Mouse (Mus musculus): ENCODE results near the gene Eif2b1. TPM values are rescaled to one million over a fixed set of nuclear protein-coding genes. Genes with fewer than 3 reads are reported as not detected.

Gene Eif2b1
- polyA plus RNA-seq, 2 experiments from 2014 or later = 45.0 to 45.7 TPM

DNA sequence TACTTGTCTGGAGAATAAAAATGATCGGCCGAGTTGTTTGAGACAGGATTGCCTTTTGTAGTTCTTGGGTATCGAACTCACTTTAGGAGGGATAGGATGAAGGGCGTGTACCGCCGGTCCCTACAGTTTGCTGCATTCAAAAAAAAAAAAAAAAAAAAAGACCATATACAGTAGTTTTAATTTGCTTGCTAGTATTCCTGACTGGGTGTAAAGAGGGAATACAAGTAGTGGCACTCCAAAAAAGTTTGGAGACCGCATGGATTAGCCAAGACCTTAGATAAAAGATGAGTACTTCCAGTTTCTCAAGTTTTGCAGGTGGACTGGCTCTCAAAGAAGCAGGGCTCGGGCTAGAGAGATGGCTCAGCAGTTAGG, 37.3 kb downstream of the Eif2b1 start:
- ATAC-seq = no peak

GRCm38 (mm10) chr5:124540905-124541601, 37.9 kb downstream of the Eif2b1 start:
- ATAC-seq = peak; percentile 36

GRCm38 (mm10) chr5:124540383-124540786, 38.5 kb downstream of the Eif2b1 start, which contains the start of gene Tmed2:
TSS of gene Tmed2 (plus strand) at chr5:124540695.
- ATAC-seq = peak; percentile 91

DNA sequence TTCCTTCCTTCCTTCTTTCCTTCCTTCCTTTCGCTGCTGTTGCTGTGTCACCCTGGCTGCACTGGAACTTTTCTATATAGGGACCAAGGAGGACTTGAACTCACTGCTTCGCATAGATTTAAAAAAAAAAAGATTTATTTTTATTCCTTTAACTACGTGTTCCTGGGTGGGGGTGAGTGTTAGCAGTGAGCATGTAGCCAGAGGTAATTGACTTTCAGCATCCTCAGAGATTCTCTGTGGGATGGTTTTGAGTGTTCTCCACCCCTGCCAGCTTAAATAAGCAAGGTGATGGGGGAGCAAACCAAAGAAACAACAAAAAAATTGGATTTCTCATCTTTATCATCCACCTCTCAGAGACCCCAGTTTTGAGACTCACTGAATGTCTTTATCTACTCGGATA, 39.0 kb downstream of the Eif2b1 start:
- ATAC-seq = no peak

GRCm38 (mm10) chr5:124538813-124539792, 39.8 kb downstream of the Eif2b1 start:
- ATAC-seq = peak; percentile 35

GRCm38 (mm10) chr5:124536776-124537175, 42.2 kb downstream of the Eif2b1 start:
- ATAC-seq = no peak

- ATAC-seq = no peak
Measured at GRCm38 (mm10) chr5:124535016-124535415, 43.9 kb downstream of the Eif2b1 start.

DNA sequence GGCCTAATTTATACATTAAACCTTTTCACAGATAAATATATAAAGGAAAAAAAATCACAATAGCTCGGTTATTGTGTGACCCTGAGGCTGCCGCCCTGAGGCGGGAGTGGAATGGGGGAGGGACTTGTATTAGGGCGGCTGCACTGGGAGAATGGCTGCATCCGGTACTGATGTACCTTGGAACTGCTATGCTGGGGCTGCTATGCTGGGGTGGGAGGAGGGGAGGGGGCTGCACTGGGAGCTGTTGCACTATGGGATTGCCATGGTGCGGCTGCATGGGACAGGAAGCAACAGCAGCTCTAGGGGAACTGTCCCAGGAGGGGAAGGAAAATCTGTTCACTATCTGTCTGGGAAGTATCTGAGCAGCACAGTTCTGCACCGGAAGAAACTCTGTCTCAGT, 46.5 kb downstream of the Eif2b1 start:
- no peak for ATAC-seq

DNA sequence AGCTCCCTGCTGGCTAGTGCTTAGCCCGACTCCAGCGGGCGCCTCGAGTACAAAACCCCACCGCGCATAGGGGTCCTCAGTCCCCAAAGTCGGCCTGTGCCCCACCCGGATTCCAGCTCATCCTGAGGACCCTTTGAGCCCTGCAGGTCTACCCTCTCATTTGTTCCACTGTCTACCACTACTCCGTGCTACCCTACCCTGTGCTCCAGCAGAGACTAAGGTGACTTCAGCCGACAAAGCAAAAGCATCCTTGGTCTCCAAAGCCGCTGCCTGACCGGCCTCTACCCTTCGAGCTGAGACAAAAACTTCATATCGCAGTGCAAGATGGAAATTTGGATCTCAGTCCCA, 47.4 kb downstream of the Eif2b1 start:
- no peak for ATAC-seq

GRCm38 (mm10) chr5:124530655-124531582, 48.0 kb downstream of the Eif2b1 start, which contains the start of gene Rilpl1:
TSS of gene Rilpl1 (minus strand) at chr5:124531391.
- ATAC-seq = peak; percentile 87

DNA sequence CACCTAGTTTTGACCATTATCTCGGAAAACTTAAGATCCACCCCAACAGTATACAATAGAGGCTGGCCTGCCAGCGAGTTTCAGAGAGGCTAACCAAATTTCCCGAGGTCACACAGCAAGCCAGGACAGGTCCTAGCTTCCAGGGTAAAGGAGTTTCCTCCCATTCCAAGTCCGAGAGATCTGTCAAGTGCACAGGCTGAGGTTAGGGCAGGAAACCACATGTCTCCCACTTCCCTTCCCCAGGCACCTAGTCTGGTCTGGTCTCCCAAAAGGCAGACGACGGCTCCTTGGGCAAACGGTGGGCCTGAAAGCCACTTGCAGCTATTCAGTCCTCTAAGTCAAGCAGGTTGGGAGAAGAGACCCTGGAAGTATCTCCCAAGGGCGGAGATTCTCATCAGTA, 49.2 kb downstream of the Eif2b1 start:
- no peak for ATAC-seq

DNA sequence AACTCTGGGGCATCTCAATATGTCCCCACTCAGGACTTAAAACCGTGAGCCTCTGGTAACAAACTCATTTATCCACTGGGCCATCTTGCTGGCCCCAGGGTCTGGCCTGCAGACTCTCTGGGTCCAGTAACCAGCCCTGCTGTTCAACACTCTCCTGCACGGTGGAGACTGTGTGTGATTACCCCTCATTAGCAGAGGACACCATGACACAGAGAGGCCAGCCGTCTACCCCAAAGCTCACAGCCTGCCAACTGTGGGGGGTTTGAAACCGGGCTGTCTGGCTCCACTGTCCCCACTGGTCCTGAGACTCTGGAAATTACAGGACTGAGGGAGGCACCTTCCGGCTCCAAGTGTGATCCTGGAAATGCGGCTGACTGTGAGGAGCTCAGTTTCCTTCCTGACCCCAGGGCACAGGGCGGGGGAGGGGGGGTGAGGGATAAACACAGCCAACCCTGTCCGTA, 49.7 kb downstream of the Eif2b1 start:
- ATAC-seq = no peak

GRCm38 (mm10) chr5:124528791-124529190, 50.1 kb downstream of the Eif2b1 start:
- no peak for ATAC-seq

DNA sequence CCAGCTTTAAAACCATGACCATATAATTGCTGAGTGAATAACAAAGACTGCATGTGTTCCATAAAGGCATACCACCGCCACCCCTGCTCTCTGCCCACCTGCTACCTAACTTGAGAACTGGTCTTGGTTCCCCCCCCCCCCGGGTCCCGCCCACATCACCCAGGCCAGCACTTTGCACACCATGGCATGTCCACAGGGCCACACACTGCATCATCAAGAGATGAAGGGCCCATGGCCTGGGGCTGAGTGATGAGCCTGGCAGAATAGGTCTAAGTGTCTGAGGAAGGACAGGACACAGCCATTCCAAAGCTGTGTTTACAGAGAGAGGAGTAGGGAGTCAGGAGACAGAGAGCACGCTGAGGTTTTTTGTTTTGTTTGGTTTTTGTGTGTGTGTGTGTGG, 50.6 kb downstream of the Eif2b1 start:
- no peak for ATAC-seq

- ATAC-seq = no peak
Measured at GRCm38 (mm10) chr5:124524943-124525342, 54.0 kb downstream of the Eif2b1 start.

GRCm38 (mm10) chr5:124523032-124523431, 55.9 kb downstream of the Eif2b1 start:
- ATAC-seq = no peak

- ATAC-seq = no peak
Measured at GRCm38 (mm10) chr5:124521588-124521987, 57.3 kb downstream of the Eif2b1 start.

Other genes starting within 250 kb of the Eif2b1 start
- 10 to 100 TPM; 10.1 to 13.1 TPM for gene Cdk2ap1, start 216.0 kb downstream of the Eif2b1 start, polyA plus RNA-seq (2017; shearing (Covaris generic))
- gene Sbno1, start 153.1 kb downstream of the Eif2b1 start, polyA plus RNA-seq (2017; shearing (Covaris generic)) = 100 to 1,000 TPM; 163 to 182 TPM
- gene Kmt5a, start 139.2 kb downstream of the Eif2b1 start, polyA plus RNA-seq (2017; shearing (Covaris generic)) = 10 to 100 TPM; 19.8 to 19.9 TPM
- gene Rilpl2, start 100.8 kb downstream of the Eif2b1 start, polyA plus RNA-seq (2017; shearing (Covaris generic)) = 10 to 100 TPM; 51.3 to 54.0 TPM
- gene Snrnp35, start 96.0 kb downstream of the Eif2b1 start, polyA plus RNA-seq (2017; shearing (Covaris generic)) = 10 to 100 TPM in 1 of 2 experiments, 1 to 10 TPM in 1; 4.7 to 14.2 TPM
- 1 to 10 TPM in 1 of 2 experiments, under 1 TPM in 1; 0.62 to 1.1 TPM for gene Rilpl1, start 47.7 kb downstream of the Eif2b1 start, polyA plus RNA-seq (2017; shearing (Covaris generic))
- 10 to 100 TPM; 35.7 to 51.2 TPM for gene Tmed2, start 38.4 kb downstream of the Eif2b1 start, polyA plus RNA-seq (2017; shearing (Covaris generic))
- gene Ddx55, start 26.3 kb downstream of the Eif2b1 start, polyA plus RNA-seq (2017; shearing (Covaris generic)) = 10 to 100 TPM; 17.2 to 22.9 TPM
- 10 to 100 TPM; 57.1 to 69.8 TPM for gene Gtf2h3, start within 50 bp of the Eif2b1 start, polyA plus RNA-seq (2017; shearing (Covaris generic))
- gene Atp6v0a2, start 49.4 kb upstream of the Eif2b1 start, polyA plus RNA-seq (2017; shearing (Covaris generic)) = 10 to 100 TPM; 31.0 to 57.7 TPM
- under 1 TPM in 1 of 2 experiments, not detected in 1; 0.10 TPM for gene Dnah10, start 146.0 kb upstream of the Eif2b1 start, polyA plus RNA-seq (2017; shearing (Covaris generic))

Data from CD4-positive, CD25-positive, alpha-beta regulatory T cell, adult 4 months (primary cell).